Mouse (Mus musculus): Measurements from ENCODE around the gene Pla2g4d. TPM values are rescaled to one million over a fixed set of nuclear protein-coding genes. Genes with fewer than 3 reads are reported as not detected.

The Pla2g4d gene
- polyA plus RNA-seq, 1 experiment from 2014 or later = not detected

Other genes with a start within 250 kb of the Pla2g4d start
- 9.8 and 11.3 TPM in 2 replicates for gene Ehd4, start 134.6 kb downstream of the Pla2g4d start, polyA plus RNA-seq (2015; fragmentation: Nextera tagmentation; extraction: Ambion mirVana)
- gene Pla2g4e, start 43.9 kb downstream of the Pla2g4d start, polyA plus RNA-seq (2015; fragmentation: Nextera tagmentation; extraction: Ambion mirVana) = 0.27 and 0.47 TPM in 2 replicates
- gene Pla2g4f, start 25.0 kb upstream of the Pla2g4d start, polyA plus RNA-seq (2015; fragmentation: Nextera tagmentation; extraction: Ambion mirVana) = not detected in 2 replicates
- 37.3 and 44.4 TPM in 2 replicates for gene Vps39, start 63.9 kb upstream of the Pla2g4d start, polyA plus RNA-seq (2015; fragmentation: Nextera tagmentation; extraction: Ambion mirVana)
- 9.5 and 10.7 TPM in 2 replicates for gene Ganc, start 114.7 kb upstream of the Pla2g4d start, polyA plus RNA-seq (2015; fragmentation: Nextera tagmentation; extraction: Ambion mirVana)
- gene Tmem87a, start 114.9 kb upstream of the Pla2g4d start, polyA plus RNA-seq (2015; fragmentation: Nextera tagmentation; extraction: Ambion mirVana) = 7.4 and 9.0 TPM in 2 replicates
- 1.6 and 1.7 TPM in 2 replicates for gene Capn3, start 166.8 kb upstream of the Pla2g4d start, polyA plus RNA-seq (2015; fragmentation: Nextera tagmentation; extraction: Ambion mirVana)

Data from forebrain, embryonic 13.5 days (tissue).